Mouse (Mus musculus) layer of hippocampus, postnatal 36 days (tissue): Measurements from ENCODE around the gene Gpt2. TPM values are rescaled to one million over a fixed set of nuclear protein-coding genes. Genes with fewer than 3 reads are reported as not detected.

ENCODE experiments used
- DNase-seq, 2 experiments: peaks; one replicate each; pipeline ENCODE4 v3.0.0; 2022
- total RNA-seq, 2 experiments: library from RNA; stranded (reverse); gene quantifications; 2 replicates each; pipeline ENCODE4 v1.2.3; 2021

Gene Gpt2
- 10 to 100 TPM; 75.5 to 86.1 TPM for total RNA-seq

DNA sequence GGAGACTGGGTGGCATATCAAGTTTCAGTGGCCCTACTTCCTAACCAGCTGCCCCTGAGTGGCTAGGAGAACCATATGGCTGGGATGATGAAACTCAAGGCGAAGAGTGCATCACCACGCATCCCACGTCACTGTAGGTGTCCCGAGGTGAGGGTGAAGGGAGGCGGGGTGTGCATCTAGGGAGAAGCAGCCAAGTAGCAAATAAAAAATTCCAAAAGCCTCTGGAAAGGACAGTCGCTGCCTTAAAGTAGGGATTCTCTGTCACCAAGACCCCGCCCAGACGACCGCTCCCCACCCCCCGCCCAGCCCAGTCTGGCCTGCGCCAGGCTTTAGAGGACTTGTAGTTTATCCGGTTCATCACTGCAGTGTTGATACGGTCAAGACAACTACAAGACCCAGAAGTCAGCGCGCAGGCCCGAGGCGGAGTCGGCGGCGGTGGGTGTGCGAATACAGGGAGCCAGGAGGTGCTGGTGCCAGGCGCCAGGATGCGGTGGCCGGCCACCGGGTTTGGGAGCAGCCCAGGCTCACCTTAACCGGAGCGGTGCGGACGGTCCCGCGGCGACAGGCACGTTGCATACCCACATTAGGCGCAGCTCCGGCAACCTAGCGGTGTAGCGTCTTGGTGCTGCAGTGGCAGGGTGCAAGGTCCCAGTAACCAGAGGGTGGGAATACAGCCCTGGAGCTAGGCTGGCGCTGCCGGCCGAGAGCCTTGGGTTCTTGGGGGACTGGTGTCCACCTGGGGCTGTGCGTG lies at the start of gene Gpt2:
Gpt2 (plus strand) TSS at position 452 of the 751 bp plus-strand sequence.
- DNase-seq, result peak; percentile 93

DNA sequence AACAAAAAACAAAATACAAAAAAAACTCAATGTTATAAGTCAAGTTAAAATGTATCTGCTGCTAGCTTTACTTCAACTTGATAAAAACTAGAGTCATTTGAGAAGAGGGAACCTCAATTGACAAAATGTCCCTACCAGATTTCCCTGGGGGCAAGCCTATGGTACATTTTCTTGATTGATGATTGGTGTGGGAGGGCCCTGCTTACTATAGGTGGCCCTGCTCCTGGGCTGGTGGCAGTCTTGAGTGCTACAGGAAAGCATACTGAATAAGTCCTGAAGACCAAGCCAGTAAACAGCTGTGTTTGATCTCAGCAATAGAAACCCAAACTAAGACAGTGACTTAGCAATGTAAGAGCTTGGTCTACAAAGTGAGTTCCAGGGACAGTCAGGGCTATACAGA lies 48.3 kb upstream of the Gpt2 start:
- no peak for DNase-seq

DNA sequence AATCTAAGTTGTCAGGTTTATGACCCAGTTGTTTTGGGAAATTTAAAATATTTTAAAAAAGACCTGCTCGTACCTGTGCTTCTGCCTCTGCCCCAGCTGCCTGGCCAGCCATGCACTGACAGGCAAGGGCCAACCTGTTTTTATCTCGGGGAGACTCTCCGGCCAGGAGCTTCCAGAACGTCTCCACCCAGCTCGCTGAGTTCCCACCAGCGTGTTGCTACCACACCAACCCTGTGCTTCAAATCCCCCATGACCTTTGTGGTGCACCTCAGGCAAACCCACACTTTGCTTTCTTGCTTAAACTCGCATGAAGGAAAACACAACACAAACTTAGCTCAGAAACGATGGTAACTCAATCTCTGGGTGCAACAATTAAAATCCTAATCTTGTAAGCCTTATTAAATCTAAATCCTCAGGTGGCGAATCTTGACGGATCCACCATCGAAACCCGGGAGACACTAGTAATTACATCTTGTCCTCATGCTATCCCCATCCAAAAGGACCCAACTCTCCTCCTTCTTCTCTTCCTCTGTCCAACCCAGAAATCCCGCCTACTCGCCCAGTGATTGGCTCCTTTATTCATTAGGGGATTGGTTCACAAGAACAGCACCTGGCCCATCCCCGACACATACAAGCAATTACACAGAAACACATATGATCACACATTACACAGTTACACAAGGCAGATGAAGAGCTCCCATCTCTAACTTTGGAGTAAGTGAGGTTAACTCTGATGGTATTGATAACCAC lies 46.3 kb upstream of the Gpt2 start:
- no peak for DNase-seq

DNA sequence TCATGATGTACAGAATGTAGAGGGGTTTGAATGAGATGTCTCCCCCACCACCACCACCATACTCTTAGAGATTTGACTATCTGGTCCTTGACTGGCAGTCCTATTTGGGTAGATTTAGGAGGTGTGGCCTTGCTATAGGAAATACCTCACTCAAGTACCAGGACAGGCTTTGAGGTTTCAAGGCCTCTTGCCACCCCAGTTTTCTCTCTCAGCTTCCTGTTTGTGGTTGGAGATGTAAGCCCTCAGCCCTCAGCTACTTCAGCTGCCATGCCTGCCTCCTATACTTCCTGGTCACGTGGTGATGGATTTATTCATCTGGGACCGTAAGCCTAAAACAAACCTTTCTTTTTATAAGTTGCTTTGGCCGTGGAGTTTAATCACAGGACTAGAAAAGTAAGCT lies 42.0 kb upstream of the Gpt2 start:
- DNase-seq, result no peak

DNA sequence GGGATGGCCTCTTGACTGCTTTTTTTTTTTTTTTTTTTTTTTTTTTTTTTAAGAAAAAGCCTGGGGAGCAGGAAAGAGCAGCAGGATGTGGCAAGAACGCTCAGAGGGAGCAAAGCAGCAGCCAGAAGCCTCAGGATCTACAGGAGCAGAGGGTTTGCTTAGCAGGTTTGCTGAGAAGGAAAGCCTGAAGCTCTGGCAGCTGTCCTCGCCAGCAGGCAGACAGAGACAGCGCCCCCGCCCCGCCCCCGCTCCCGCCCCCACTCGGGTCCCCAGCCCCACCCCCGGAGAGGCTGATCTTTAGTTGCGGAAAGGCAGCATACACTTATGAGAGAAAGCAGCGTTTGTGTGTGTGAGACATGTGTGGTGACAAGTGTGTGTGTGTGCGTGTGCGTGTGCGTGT lies 40.0 kb upstream of the Gpt2 start:
- no peak for DNase-seq

DNA sequence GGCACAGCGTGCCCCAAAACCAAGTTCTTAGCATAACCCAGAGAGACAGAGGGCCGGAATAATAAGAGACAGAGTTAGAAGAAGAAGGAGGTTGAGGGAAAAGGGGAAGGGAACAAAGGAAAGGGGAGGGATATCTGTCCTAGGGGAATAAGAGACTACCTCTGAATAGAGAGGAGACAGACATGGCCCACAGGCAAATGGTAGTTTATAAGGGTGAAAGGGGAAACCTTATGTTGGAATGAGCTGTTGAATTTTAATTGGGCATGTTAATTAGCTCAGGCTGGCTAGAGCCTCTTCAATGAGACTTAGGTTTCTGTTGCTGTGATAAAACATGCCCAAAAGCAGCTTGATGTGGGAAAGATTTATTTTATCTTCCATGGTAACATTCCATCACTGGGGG lies 39.1 kb upstream of the Gpt2 start:
- no peak for DNase-seq

DNA sequence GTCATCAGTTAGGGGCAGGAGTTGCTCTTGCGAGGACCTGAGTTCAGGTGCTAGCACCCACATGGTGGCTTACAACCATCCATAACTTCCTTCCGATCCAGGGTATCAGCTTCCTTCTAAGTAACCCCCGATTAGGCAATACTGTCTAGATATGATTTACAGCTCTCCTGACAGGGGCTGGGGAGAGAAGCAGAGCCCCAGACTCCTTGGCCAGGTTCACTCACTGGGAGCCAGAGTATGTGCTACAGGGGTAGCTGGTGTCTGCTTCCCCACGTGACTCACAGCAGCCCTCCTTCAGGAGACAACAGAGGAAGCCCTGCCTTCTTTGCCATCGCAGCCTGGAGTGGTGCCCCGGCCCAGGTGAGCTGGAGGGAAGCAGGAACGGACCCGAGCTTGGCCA lies 37.6 kb upstream of the Gpt2 start:
- DNase-seq, result no peak

DNA sequence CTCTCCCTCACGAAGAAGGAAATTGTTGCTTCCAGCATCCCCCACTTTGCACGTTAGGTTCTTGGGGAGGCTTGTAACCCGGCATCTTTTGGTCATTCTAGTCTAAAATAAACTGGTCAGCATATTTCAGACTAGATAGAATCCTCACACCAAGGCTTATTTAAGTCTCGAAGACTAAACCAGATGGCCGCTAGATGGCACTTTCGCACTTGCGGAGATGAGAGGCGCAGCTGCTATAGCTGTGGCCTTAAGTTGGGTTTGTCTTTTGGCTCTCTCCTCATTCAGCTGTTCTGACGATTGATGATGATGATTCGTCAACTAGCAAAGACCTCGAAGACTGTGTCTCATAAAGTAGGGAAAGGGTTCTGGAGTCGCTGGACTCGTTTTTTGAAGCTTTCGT lies 35.8 kb upstream of the Gpt2 start:
- DNase-seq, result peak; percentile 23 to 29

DNA sequence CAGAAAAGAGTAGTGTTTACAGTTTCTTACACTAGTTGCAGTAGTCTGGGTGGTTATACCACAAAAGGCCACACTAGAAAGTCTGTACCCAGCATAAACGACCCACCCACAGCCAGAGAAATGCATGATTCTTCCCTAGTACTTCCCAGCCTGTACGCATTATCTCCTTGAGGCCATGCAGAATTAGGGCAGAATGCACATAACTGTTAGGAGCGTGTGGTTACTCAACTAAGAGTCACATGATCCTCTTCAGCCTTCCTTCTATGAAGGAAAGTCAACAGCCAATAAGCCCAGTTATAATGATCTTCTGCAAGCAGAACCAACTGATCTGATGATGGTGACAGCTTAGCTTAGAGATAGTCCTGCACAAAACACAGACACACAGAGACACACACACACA lies 32.8 kb upstream of the Gpt2 start:
- no peak for DNase-seq

DNA sequence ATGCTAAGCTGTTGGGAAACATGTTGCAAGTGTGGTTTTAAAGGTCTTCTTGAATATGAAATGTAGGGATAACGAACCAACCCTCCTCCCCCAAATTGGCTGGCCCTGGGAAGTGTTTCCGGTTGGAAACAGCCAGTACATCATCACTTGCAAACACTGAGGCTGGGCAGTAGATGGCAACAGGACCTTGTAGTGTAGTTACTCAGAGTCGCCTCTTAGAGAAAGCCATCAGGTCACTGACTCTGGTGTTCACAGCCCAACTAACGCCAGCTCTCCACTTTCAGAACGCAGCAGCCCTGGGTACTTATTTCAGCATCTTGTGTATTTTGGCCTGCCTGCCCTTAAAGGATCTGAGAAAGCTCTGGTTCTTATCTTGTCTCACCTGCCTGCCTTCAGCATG lies 31.6 kb upstream of the Gpt2 start:
- no peak for DNase-seq

DNA sequence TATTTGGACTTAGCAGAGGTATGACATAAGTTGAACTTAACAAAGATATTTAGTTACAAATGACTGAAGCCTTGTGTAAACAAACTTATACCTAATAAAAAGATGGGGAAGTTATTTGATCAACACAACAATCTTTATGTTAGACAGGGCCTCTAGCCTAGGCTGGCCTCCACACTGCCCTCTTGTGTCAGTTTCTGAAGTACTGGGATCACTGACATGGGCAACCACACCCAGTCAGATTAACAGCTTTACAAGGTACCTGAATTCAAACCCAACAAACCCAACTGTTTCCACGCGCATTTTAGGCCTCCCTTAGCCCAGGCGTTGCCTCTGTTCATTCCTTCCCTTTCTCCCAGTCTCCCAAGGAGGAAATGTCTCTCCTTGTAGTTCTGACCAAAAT lies 31.0 kb upstream of the Gpt2 start:
- DNase-seq, result no peak

DNA sequence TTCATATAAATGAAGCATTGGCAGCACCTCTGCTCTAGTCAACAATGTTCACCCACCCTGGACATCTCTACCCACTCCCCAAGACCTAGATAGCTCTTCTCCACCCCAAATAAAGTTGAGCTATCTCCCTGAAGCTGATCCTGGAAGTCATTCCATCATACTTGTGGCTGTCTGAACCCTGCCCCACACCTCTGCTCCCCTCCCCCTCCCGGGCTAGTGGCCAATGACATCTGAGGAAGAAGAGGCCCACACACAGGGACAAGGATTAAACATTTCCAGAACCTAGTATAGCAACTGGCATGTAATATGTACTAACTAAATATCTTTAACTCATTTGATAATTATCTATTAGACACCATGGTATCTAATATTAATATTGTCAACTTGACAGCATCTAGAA lies 29.9 kb upstream of the Gpt2 start:
- DNase-seq, result no peak

DNA sequence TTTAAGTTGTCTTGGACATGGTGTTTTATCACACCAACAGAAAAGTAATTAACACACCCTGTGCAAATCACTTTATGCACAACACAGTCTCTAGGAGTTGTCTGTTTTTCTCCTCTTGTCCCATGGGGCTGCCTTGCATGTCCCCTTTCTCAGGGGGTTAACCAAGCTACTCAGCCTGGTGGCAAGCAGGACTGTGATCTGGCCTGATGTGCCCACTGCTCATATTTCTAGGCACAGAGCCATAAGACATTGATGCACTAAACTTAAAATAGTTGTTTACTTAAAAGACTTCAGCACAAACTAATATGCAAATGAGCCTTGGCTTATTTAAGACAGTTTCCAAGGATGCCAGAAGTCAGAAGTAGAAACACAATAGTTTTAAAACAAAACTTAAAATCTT lies 28.1 kb upstream of the Gpt2 start:
- DNase-seq, result no peak

DNA sequence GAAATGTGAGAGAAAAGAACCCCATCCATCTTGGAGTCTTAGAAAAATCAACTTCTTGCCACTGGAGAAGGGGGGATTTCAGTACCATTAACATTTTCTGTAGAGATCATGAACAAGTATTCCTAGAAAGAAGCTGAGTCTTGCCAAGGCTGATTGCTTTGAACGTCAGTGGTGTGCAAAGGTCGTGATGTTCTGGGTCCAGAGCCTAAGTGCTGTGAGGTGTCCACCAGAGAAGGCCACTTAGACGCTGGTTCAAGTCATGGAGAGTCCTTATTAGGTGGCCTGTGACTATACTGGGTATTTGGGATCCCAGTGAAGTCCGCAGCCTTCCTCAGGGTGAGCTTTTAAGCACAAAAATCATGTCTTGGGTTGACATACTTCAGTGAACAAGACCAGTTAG lies 26.3 kb upstream of the Gpt2 start:
- no peak for DNase-seq

DNA sequence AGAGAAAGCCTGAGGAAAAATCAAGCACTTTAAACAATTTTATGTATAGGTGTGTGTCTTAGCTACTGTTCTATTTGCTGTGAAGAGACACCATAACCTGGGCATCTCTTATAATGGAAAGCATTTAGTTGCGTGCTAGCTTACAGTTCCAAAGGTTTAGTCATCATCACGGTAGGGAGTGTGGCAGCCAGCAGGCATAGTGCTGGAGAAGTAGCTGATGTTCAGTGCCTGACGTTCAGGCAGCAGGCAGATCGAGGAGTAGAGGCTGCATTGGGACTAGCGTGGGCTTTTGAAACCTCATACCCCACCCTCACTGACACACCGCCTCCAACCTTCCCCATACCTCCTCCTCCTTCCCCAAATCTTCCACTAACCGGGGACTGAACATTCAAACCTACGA lies 21.6 kb upstream of the Gpt2 start:
- no peak for DNase-seq

DNA sequence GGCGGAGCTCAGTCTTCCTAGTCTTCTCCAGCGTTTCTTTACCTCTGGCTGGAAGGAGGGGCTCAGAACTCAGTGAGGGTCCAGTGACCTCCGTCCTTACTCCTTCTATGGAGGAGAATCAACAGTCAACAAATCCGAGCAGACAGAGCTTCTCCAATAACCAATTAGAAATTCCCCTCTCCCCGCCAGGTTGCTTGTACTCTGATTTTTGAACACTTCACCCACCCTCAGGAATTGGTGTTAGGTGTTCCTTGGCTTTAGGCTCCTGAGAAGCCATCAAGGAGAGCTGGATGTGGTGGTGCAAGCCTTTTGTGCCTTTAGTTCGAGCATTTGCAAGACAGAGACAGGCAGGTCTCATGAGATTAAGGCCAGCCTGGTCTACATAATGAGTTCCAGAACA lies 19.6 kb upstream of the Gpt2 start:
- no peak for DNase-seq

DNA sequence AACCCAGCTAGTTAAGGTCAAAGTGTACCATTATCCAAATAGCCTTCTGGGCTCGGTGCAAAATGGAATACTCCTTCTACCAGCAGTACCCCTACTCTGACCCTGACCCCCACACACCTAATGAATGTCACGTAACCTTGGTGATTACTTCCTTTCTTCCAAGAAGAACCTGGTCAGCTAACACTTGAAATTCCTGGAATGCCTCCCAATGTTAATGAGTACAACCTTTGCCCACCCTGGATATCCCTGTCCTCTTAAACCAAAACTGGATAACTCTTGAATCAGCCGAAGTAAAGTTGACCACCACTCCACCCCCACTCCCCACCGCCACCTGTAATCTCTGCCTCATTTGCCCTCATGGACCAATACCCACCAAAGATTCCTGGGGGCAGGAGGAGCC lies 19.1 kb upstream of the Gpt2 start:
- DNase-seq, result no peak

DNA sequence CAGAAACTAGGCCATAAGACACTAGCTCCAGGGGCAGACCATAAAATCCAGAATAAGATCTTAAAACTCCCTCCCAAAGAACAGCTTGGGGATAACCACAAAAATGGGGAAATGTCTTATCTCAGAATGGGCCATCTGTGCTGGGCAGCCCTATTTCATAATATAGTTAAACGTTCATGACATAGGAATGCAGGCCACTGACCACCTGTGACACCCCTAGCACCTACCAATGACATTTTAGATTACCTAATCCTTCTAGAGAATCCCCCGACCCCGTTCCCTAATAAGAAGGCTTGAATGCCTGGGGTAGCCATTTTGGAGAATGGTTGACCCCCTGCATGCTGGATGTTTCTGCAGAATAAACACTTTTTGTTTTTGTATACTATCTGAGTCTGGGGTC lies 17.5 kb upstream of the Gpt2 start:
- DNase-seq, result no peak

DNA sequence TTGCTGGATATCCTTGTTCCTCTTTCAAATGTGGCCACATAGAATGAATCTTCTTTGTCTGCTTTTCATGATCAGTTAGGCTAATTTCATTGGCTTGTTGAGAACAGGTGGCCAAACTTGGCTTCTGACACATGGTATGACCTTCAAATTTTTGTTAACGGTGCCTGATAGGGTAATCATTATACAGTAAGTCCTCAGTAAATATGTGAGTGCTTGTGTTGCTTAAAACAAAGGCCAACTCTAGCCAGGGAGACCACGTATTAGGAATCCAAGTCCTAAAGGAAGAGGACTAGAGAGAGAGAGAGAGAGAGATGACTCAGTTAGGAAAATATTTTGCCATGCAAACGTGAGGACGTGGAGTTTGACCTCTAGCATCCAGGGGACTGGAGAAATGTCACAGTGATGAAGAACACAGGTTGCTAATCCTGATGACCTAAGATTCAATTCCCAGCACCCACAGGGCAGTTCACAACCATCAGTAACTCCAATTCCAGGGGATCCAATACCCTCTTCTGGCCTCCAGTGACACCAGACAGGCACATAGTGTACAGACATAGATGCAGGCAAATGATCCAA lies 15.3 kb upstream of the Gpt2 start:
- no peak for DNase-seq

DNA sequence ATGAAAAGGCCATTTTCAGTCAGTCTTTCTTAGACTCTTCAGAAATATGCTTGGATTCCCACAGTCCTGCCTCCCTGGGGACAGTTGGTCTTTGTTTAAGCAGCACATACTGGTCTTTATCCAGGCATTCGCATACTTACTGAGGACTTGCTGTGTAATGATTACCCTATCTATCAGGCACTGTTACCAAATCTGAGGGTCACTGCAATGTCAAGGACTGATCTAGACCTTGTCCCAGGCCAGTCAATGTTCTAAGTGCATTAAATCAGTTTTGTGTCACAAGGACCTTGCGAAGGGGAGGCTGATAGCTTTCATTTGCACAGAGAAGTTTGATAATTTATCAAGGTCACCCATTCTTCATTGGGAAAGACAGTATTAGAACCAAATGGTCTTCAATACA lies 14.0 kb upstream of the Gpt2 start:
- DNase-seq, result no peak

DNA sequence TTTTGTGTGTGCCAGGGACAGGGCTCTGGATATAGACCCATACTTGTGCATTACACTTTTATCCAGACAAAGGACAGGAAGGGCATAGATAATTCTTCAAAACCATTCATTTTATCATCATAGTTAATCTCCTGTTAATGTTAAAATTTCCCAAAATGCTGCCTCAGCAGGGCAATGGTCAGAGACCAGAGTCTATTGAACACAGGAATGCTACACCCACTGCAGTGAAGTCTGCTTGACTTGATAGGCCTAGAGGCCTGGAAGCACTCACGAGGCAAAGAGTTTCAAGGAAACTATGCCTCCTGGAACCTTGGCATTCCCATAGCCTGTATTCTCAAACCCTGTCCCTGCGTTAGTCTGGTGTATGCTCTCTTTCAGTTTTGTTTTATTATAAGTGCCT lies 12.7 kb upstream of the Gpt2 start:
- no peak for DNase-seq

DNA sequence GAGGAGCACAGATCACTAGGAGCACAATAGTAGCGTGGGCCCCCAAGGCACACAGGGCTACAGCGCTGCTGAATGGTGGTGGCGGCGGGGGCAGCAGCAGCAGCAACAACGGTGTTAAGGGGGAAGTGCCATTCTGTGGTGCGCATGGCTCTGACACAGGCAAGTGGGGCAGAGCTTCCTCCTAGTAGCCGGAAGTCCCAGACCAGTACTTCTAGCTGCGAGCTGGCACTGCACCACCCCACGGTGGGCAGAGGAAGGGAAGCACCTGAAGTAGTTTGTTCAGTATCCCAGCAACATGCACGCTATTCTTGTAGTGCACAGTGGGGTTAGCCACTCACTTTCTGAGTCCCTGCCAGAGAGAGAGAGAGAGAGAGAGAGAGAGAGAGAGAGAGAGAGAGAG lies 10.5 kb upstream of the Gpt2 start:
- DNase-seq, result peak; percentile 36 to 43

DNA sequence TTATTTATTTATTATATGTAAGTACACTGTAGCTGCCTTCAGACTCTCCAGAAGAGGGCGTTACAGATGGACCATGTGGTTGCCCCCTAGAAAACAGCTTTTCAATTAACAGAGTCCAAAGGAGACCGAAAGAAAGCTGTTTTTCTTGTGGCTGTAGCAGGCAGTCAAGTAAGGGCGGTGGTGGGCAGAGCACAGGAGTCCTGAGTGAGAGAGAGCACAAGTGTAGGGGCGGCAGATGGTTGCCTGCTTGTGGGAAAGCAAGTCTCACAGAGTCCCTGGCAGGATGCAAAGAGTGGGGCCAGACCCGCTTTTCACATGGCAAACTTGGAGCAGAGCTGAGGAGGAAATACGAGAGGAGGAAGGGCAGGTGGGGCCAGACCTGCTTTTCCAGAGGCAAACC lies 9.9 kb upstream of the Gpt2 start:
- DNase-seq, result peak; percentile 46 to 55
